Mouse (Mus musculus) spleen, embryonic (tissue): ENCODE measurements around the gene Pla2g4e.

Experiments used
- CTCF ChIA-PET: fragments of 350-600 bp; sonication (Branson Sonifier 250); formaldehyde crosslinking; loops from one replicate; lab custom pipeline; 2022; lab: Charles Lee

Gene Pla2g4e

DNA sequence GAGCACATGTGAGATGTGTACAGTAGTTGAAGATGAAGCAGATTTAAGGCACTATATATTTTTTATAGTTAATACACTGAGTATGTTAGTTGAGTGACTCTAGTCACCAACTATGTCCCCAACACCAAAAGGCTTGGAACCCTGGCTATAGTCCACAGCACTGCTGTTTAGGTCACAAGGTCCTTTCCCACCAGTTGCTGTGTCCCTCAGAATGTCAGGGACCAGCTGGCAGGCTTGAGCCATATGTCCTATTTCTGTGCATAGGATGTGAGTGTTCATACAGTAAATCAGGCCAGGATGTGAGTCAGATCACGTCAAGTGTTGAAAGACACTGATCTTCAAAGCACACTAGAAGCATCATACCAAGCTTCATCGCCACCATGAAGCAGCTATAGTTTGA is 120.2 kb downstream of the Pla2g4e start:
- CTCF ChIA-PET = no interaction called here

DNA sequence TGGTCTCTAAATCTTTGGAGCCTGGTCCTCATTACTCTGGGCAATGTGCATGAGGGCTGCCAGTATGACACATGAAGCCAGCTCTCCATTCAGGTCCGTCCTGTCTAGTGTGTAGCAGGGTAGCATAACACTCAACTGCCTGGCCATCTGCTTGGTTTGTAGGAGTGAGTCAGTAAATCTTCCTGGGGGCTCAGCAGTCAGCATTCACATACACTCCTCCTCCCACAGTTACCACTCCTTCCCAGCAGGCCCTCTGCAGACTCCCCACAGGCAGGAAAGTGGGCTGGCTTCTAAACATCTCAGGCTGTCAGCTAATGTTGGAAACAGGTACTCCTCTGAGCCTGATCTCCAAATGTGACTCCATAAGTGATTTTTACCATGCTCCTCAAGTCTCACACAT is 121.0 kb downstream of the Pla2g4e start:
- CTCF ChIA-PET = no interaction called here

DNA sequence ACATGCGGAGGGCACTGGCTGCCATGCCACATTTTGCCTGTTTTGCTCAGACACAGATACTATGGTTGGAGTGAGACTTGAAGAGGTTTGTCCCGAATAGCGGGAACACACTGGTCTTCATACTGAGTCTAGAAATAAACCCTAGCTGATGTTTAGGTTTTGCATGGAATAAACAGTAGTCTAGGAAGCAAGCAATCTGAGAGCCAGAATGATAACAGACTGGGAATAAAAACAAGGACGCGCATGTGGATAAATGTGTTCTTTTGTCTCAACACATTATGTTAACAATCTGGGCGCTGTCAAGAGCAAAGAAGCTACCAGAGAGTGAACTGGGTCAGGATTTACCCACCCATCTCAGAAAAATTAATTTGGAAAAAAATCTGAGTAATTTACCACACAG is 122.2 kb downstream of the Pla2g4e start:
- CTCF ChIA-PET = interaction anchor here (0.7 kb wide), 1 partner anchor 12 kb away, joined by 3 read pairs; no protein-coding TSS in a partner anchor

DNA sequence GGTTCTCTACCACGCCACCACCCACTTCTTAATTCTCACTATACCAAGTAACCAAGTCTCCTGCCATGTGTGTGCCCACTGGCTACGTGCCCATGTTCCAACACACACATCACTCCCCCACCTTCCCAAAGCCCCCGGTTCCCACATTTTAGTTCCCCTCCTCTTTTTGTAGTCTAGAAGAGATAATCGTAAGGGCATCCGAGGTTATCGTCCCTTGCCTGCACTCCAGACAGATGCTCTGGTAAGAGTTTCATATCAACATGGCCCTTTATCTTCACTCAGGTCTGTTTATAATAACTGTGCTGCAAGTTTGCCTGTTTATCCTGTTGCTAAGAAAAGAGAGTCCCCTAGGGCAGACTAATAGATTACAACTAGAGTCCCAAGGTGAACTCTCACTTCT is 127.8 kb downstream of the Pla2g4e start:
- CTCF ChIA-PET = no interaction called here
